Comparison of ENCODE assay signal across 23 mouse cellular contexts in genomic region chr3:129195036-129195435, GRCm38 (mm10). TPM values are rescaled to one million over a fixed set of nuclear protein-coding genes. Genes with fewer than 3 reads are reported as not detected.
DNase-seq lines count a peak whose midpoint lies in the region; ATAC-seq lines count a peak whose summit lies in the region.
"Had no signal": no experiment of that assay in that cellular context is flagged by ENCODE, and none has a peak within 500 bp of the region (broad histone marks: within the 10 kb centered on the region; RNA-seq: fewer than 3 reads in every experiment).

No protein-coding gene starts in this region.

- no peaks in the 10 kb centered on the region for H3K4me1 ChIP-seq in liver, embryonic 11.5 days (replicated peaks; ENCODE audit: control insufficient read depth, insufficient read depth, low read length)
- H3K4me1 ChIP-seq in embryonic facial prominence, embryonic 10.5 days, result peaks cover 30% of the 10 kb centered on the region
- peaks cover 16% of the 10 kb centered on the region for H3K4me1 ChIP-seq in midbrain, embryonic 12.5 days

- no peak overlapping the region for H3K4me2 ChIP-seq in liver, embryonic 11.5 days
- H3K4me2 ChIP-seq in midbrain, embryonic 12.5 days (replicated peaks), result peak overlapping the region; percentile 11; the same call in 1 of the 2 replicates
- H3K4me2 ChIP-seq: forebrain, embryonic 15.5 days; heart, embryonic 13.5 days had no signal

- H3K27me3 ChIP-seq in liver, embryonic 11.5 days (replicated peaks; ENCODE audit: control insufficient read depth, insufficient read depth, low read length), result peaks cover 67% of the 10 kb centered on the region
- peaks cover 98% of the 10 kb centered on the region for H3K27me3 ChIP-seq in embryonic facial prominence, embryonic 10.5 days (replicated peaks; ENCODE audit: low read depth, poor library complexity, severe bottlenecking)
- H3K27me3 ChIP-seq in midbrain, embryonic 12.5 days, result peaks cover 89% of the 10 kb centered on the region
- H3K27me3 ChIP-seq: CH12.LX had no signal

- ATAC-seq in liver, embryonic 11.5 days (replicated peaks; ENCODE audit: low FRiP score), result no peak
- no peak for ATAC-seq in midbrain, embryonic 12.5 days (ENCODE audit: low FRiP score, low read depth)
- ATAC-seq: forebrain, embryonic 15.5 days; inflammation-experienced regulatory T-cells, adult 6 months had no signal

- no peak overlapping the region for H3K27ac ChIP-seq in liver, embryonic 11.5 days (ENCODE audit: low read depth, low read length)
- H3K27ac ChIP-seq in embryonic facial prominence, embryonic 10.5 days (replicated peaks), result no peak overlapping the region
- peak overlapping the region; percentile 35 for H3K27ac ChIP-seq in midbrain, embryonic 12.5 days (replicated peaks)
- H3K27ac ChIP-seq: forebrain, embryonic 15.5 days; heart, embryonic 13.5 days; kidney, postnatal 0 days; liver, embryonic 14.5 days had no signal

- no peak overlapping the region for H3K4me3 ChIP-seq in liver, embryonic 11.5 days (ENCODE audit: low read depth, low read length)
- peak overlapping the region; percentile 25; the same call in 1 of the 2 replicates for H3K4me3 ChIP-seq in embryonic facial prominence, embryonic 10.5 days
- peak overlapping the region; percentile 2; the same call in 1 of the 2 replicates for H3K4me3 ChIP-seq in midbrain, embryonic 12.5 days
- H3K4me3 ChIP-seq: forebrain, embryonic 15.5 days; heart, embryonic 13.5 days had no signal

- peak; percentile 49 for DNase-seq in embryo, embryonic 11 days
- no peak for DNase-seq in embryo, embryonic 9.5 days (ENCODE audit: extremely low spot score)
- peak; percentile 34 for DNase-seq in liver, embryonic 11.5 days (ENCODE audit: low spot score)
- no peak for DNase-seq in liver
- peak; percentile 57 for DNase-seq in embryonic facial prominence, embryonic 10.5 days (ENCODE audit: low spot score)
- DNase-seq in adrenal gland, postnatal 36 days, result no peak
- no peak for DNase-seq in lung, postnatal 36 days
- DNase-seq: adrenal gland, postnatal 14 days; cerebellum, adult 9-10 months; heart, postnatal 4 days; layer of hippocampus, postnatal 36 days; left cerebral cortex, postnatal 4 days; spleen, adult 18-20 months; thymus, adult 18-20 months had no signal

- no peaks in the 10 kb centered on the region for H3K36me3 ChIP-seq in liver, embryonic 11.5 days (ENCODE audit: control insufficient read depth, insufficient read depth, low read length)
- no peaks in the 10 kb centered on the region for H3K36me3 ChIP-seq in embryonic facial prominence, embryonic 10.5 days (replicated peaks)
- H3K36me3 ChIP-seq in midbrain, embryonic 12.5 days, result no peaks in the 10 kb centered on the region
- H3K36me3 ChIP-seq: forebrain, embryonic 15.5 days; heart, embryonic 13.5 days had no signal

- no peak overlapping the region for H3K9ac ChIP-seq in liver, embryonic 11.5 days (ENCODE audit: low read depth, low read length)
- H3K9ac ChIP-seq in midbrain, embryonic 12.5 days (replicated peaks), result no peak overlapping the region
- H3K9ac ChIP-seq: forebrain, embryonic 15.5 days; heart, embryonic 13.5 days; liver, embryonic 14.5 days had no signal

- 5% methylated on average over 16 of the region's 16 CpGs for WGBS in liver, embryonic 11.5 days
- 1% methylated on average over 16 of the region's 16 CpGs for whole genome bisulfite sequencing in embryonic facial prominence, embryonic 10.5 days
- 0% methylated on average over 16 of the region's 16 CpGs for WGBS in midbrain, embryonic 12.5 days

- H3K9me3 ChIP-seq in liver, embryonic 11.5 days (ENCODE audit: control insufficient read depth, low read length), result no peaks in the 10 kb centered on the region
- H3K9me3 ChIP-seq in embryonic facial prominence, embryonic 10.5 days, result no peaks in the 10 kb centered on the region
- no peaks in the 10 kb centered on the region for H3K9me3 ChIP-seq in midbrain, embryonic 12.5 days
- H3K9me3 ChIP-seq: forebrain, embryonic 15.5 days; heart, embryonic 13.5 days had no signal

RNA-seq across cellular contexts. Expression of gene Pitx2, which starts 4.6 kb away (rescaled TPM):
- 17.7 and 23.1 TPM in 2 replicates for polyA plus RNA-seq in liver, embryonic 11.5 days (2014; fragmentation: Nextera tagmentation; extraction: Ambion mirVana)
- 41.4 and 43.8 TPM in 2 replicates for polyA plus RNA-seq in embryonic facial prominence, embryonic 10.5 days (2016; fragmentation: Nextera tagmentation; extraction: Ambion mirVana)
- polyA plus RNA-seq in midbrain, embryonic 12.5 days (2016; fragmentation: Nextera tagmentation; extraction: Ambion mirVana), result 65.6 and 78.1 TPM in 2 replicates
- total RNA-seq in adrenal gland, postnatal 36 days (2021), result not detected
- total RNA-seq: adrenal gland, postnatal 14 days; CH12.LX; granulocyte monocyte progenitor cell, adult 5-6 weeks; layer of hippocampus, adult 18-20 months; layer of hippocampus, postnatal 36 days; left cerebral cortex, postnatal 4 days had no signal

Comparison
In these comparisons a context has a peak if more than half of its experiments do, and no peak if none do; other contexts are left out.
1. DNase-seq: peak in embryo, embryonic 11 days (single experiment), liver, embryonic 11.5 days (single experiment) and embryonic facial prominence, embryonic 10.5 days (single experiment); none in embryo, embryonic 9.5 days (single experiment), liver (single experiment), adrenal gland, postnatal 36 days (0 of 2) and lung, postnatal 36 days (single experiment).